Mouse (Mus musculus) ES-E14 (cell line): ENCODE measurements around the gene Txndc11.

Experiments
- ZC3H11A ChIP-seq: IDR thresholded peaks from 2 replicates; pipeline ENCODE4 v1.6.1; 2012; ENCODE audit warnings: low read depth, mild to moderate bottlenecking, inconsistent platforms, low read length, borderline replicate concordance
- ZNF384 ChIP-seq: IDR thresholded peaks from 2 replicates; pipeline ENCODE4 v1.6.1; 2012; ENCODE audit warnings: low read depth, low read length, inconsistent platforms

DNA sequence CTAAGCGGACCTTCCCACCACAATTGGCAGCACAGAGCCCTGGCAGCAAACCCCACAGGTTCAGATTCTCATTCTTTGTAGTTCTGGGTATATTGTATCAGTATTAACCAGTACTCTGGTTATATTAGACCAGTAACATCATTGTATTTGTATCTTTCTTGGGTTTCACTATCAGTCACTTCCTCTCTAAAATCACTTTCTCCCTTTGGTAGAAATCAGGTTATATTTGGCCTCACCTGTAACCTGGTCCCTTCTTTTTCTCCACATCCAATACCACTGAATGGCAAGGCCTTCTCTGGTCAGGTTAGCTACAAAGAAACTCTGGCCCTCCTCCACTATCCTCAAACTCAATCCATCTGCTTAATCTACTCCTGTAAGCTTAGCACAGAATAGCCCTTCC, 29.5 kb downstream of the Txndc11 start:
- TF ChIP-seq ZC3H11A (no peak), ZNF384 (no peak)
